Mouse (Mus musculus): Measurements from ENCODE around the gene Ctsh. TPM values are rescaled to one million over a fixed set of nuclear protein-coding genes. Genes with fewer than 3 reads are reported as not detected.

The Ctsh gene
- polyA plus RNA-seq, 1 experiment from 2014 or later = 51.4 TPM

GRCm38 (mm10) chr9:90115308-90115700 lies 61.4 kb downstream of the Ctsh start:
- Histone ChIP-seq H3K9ac (peak overlapping the region; percentile 44; the same call in 1 of the 2 replicates), H3K4me3 (replicated peaks) (peak overlapping the region; percentile 93), H3K27ac (no peak overlapping the region)

GRCm38 (mm10) chr9:90117234-90117633 lies 63.3 kb downstream of the Ctsh start:
- Histone ChIP-seq H3K9me3 (no peaks in the 10 kb centered on the region), H3K36me3 (no peaks in the 10 kb centered on the region), H3K27me3 (replicated peaks) (no peaks in the 10 kb centered on the region), H3K4me2 (replicated peaks) (no peak overlapping the region), H3K4me1 (replicated peaks) (no peaks in the 10 kb centered on the region; the same call in 1 of the 2 replicates), H3K4me3 (replicated peaks) (no peak overlapping the region), H3K9ac (no peak overlapping the region), H3K27ac (no peak overlapping the region)
- ATAC-seq = no peak

More at GRCm38 (mm10) chr9:90115308-90115700, 61.4 kb downstream of the Ctsh start:
- no peaks in the 10 kb centered on the region for H3K36me3 ChIP-seq
- H3K4me1 ChIP-seq (replicated peaks) = no peaks in the 10 kb centered on the region; the same call in 1 of the 2 replicates
- H3K4me2 ChIP-seq (replicated peaks) = peak overlapping the region; percentile 84
- H3K27me3 ChIP-seq (replicated peaks) = no peaks in the 10 kb centered on the region
- no peak for ATAC-seq
- H3K9me3 ChIP-seq = no peaks in the 10 kb centered on the region

- ATAC-seq = no peak
- no peaks in the 10 kb centered on the region for H3K36me3 ChIP-seq
- no peak overlapping the region for H3K27ac ChIP-seq
- WGBS = 84% methylated on average over 4 of the region's 4 CpGs
- H3K27me3 ChIP-seq (replicated peaks) = no peaks in the 10 kb centered on the region
- H3K4me3 ChIP-seq (replicated peaks) = no peak overlapping the region
- peaks cover 8% of the 10 kb centered on the region; the same call in 1 of the 2 replicates for H3K4me1 ChIP-seq (replicated peaks)
- no peak overlapping the region for H3K4me2 ChIP-seq (replicated peaks)
- H3K9ac ChIP-seq = no peak overlapping the region
- H3K9me3 ChIP-seq = no peaks in the 10 kb centered on the region
Observed at GRCm38 (mm10) chr9:90122246-90122740, 68.3 kb downstream of the Ctsh start.

GRCm38 (mm10) chr9:90124156-90124872 lies 70.4 kb downstream of the Ctsh start:
- Histone ChIP-seq H3K9me3 (no peaks in the 10 kb centered on the region), H3K4me3 (replicated peaks) (no peak overlapping the region), H3K27me3 (replicated peaks) (no peaks in the 10 kb centered on the region), H3K4me1 (replicated peaks) (peaks cover 8% of the 10 kb centered on the region; the same call in 1 of the 2 replicates), H3K4me2 (replicated peaks) (no peak overlapping the region), H3K27ac (no peak overlapping the region), H3K36me3 (no peaks in the 10 kb centered on the region), H3K9ac (no peak overlapping the region)
- WGBS = 34% methylated on average over 11 of the region's 11 CpGs
- peak; percentile 48; the same call in 1 of the 2 replicates for ATAC-seq

- WGBS = 33% methylated on average over 8 of the region's 8 CpGs
- no peak for ATAC-seq
- no peak overlapping the region for H3K4me3 ChIP-seq (replicated peaks)
- no peaks in the 10 kb centered on the region for H3K36me3 ChIP-seq
- H3K9me3 ChIP-seq = no peaks in the 10 kb centered on the region
- no peaks in the 10 kb centered on the region for H3K27me3 ChIP-seq (replicated peaks)
- H3K4me2 ChIP-seq (replicated peaks) = no peak overlapping the region
- peaks cover 8% of the 10 kb centered on the region; the same call in 1 of the 2 replicates for H3K4me1 ChIP-seq (replicated peaks)
- H3K9ac ChIP-seq = no peak overlapping the region
- H3K27ac ChIP-seq = no peak overlapping the region
Observed at GRCm38 (mm10) chr9:90124873-90125245, 70.9 kb downstream of the Ctsh start.

Other genes starting within 250 kb of the Ctsh start
- 0.31 and 0.42 TPM in 2 replicates for gene Rasgrf1, start 144.2 kb upstream of the Ctsh start, polyA plus RNA-seq (2015; fragmentation: Nextera tagmentation; extraction: Ambion mirVana)
- 315 and 344 TPM in 2 replicates for gene Morf4l1, start 60.6 kb downstream of the Ctsh start, polyA plus RNA-seq (2015; fragmentation: Nextera tagmentation; extraction: Ambion mirVana)
- 13.6 and 14.1 TPM in 2 replicates for gene Adamts7, start 108.9 kb downstream of the Ctsh start, polyA plus RNA-seq (2015; fragmentation: Nextera tagmentation; extraction: Ambion mirVana)
- 14.6 and 14.9 TPM in 2 replicates for gene Tbc1d2b, start 216.7 kb downstream of the Ctsh start, polyA plus RNA-seq (2015; fragmentation: Nextera tagmentation; extraction: Ambion mirVana)

All from intestine, embryonic 15.5 days (tissue).